Mouse (Mus musculus) embryonic facial prominence, embryonic 13.5 days (tissue): ENCODE measurements around the gene Parp3. TPM values are rescaled to one million over a fixed set of nuclear protein-coding genes. Genes with fewer than 3 reads are reported as not detected.

Experiments
- ATAC-seq: fragments of 200-750 bp; cut with Nextera tagmentation; 2 replicates; pipeline ENCODE4 v1.8.0; 2017; ENCODE audit warnings: low read depth; ENCODE audit not compliant: insufficient number of reproducible peaks, insufficient read depth, low FRiP score, low TSS enrichment
- H3K27ac ChIP-seq: fragments of 300-500 bp; sonication (generic); 2 replicates; pipeline ENCODE4 v1.5.1; 2015; ENCODE audit warnings: moderate library complexity, mild to moderate bottlenecking, inconsistent platforms
- H3K27me3 ChIP-seq: fragments of 300-500 bp; sonication (generic); 2 replicates; pipeline ENCODE4 v1.6.1; 2015; ENCODE audit warnings: mild to moderate bottlenecking, inconsistent platforms
- H3K36me3 ChIP-seq: fragments of 300-500 bp; sonication (generic); 2 replicates; pipeline ENCODE4 v1.6.1; 2015; ENCODE audit warnings: mild to moderate bottlenecking, inconsistent platforms
- H3K4me1 ChIP-seq: fragments of 300-500 bp; sonication (generic); 2 replicates; pipeline ENCODE4 v1.6.1; 2015; ENCODE audit warnings: inconsistent platforms
- H3K4me2 ChIP-seq: fragments of 300-500 bp; sonication (generic); 2 replicates; pipeline ENCODE4 v1.6.1; 2015; ENCODE audit warnings: moderate library complexity, mild to moderate bottlenecking, inconsistent platforms
- H3K4me3 ChIP-seq: fragments of 300-500 bp; sonication (generic); 2 replicates; pipeline ENCODE4 v1.5.1; 2015; ENCODE audit warnings: mild to moderate bottlenecking, inconsistent platforms
- H3K9ac ChIP-seq: fragments of 300-500 bp; sonication (generic); 2 replicates; pipeline ENCODE4 v1.6.1; 2015; ENCODE audit warnings: mild to moderate bottlenecking, inconsistent platforms
- H3K9me3 ChIP-seq: fragments of 300-500 bp; sonication (generic); 2 replicates; pipeline ENCODE4 v1.6.1; 2016; ENCODE audit warnings: inconsistent platforms
- WGBS: fragments of 180-500 bp; shearing (Covaris S2); methylation state at CpG from one replicate; pipeline ENCODE4 v1.1.7; 2015; ENCODE audit warnings: mixed read lengths; 5-methylcytosine and 5-hydroxymethylcytosine counted together
- polyA plus RNA-seq: library from polyadenylated mRNA; unstranded; fragments of >200 nt; fragmentation: Nextera tagmentation; extraction: Ambion mirVana; gene quantifications from 2 replicates; pipeline ENCODE4 v1.2.1, GENCODE M21; 2015

The Parp3 gene
- polyA plus RNA-seq, 1 experiment from 2014 or later, result 3.2 TPM

- no peak for ATAC-seq
- H3K9ac ChIP-seq, result peak overlapping the region; percentile 54; the same call in 1 of the 2 replicates
- peaks cover 52% of the 10 kb centered on the region for H3K4me1 ChIP-seq
- H3K27me3 ChIP-seq, result no peaks in the 10 kb centered on the region
- no peaks in the 10 kb centered on the region for H3K9me3 ChIP-seq
- H3K36me3 ChIP-seq, result no peaks in the 10 kb centered on the region
- peak overlapping the region; percentile 12; the same call in 1 of the 2 replicates for H3K4me3 ChIP-seq
- H3K4me2 ChIP-seq, result peak overlapping the region; percentile 50
- 0% methylated on average over 2 of the region's 2 CpGs for WGBS
- H3K27ac ChIP-seq, result peak overlapping the region; percentile 83
Observed at GRCm38 (mm10) chr9:106420608-106421007, 56.1 kb downstream of the Parp3 start.

Other genes with a start within 250 kb of the Parp3 start
- gene Alas1, start 228.3 kb downstream of the Parp3 start, polyA plus RNA-seq, result 97.7 and 108 TPM in 2 replicates
- 22.9 and 26.0 TPM in 2 replicates for gene Poc1a, start 195.9 kb downstream of the Parp3 start, polyA plus RNA-seq
- gene Dusp7, start 108.3 kb downstream of the Parp3 start, polyA plus RNA-seq, result 40.3 and 40.6 TPM in 2 replicates
- gene Rpl29, start 47.5 kb downstream of the Parp3 start, polyA plus RNA-seq, result 841 and 1,083 TPM in 2 replicates
- gene Acy1, start 38.6 kb downstream of the Parp3 start, polyA plus RNA-seq, result 51.8 and 55.0 TPM in 2 replicates
- gene Abhd14b, start 29.5 kb downstream of the Parp3 start, polyA plus RNA-seq, result 21.4 and 23.4 TPM in 2 replicates
- 74.4 and 75.2 TPM in 2 replicates for gene Abhd14a, start 29.3 kb downstream of the Parp3 start, polyA plus RNA-seq
- 128 and 133 TPM in 2 replicates for gene Pcbp4, start 23.7 kb downstream of the Parp3 start, polyA plus RNA-seq
- 0.53 TPM in 1 of 2 replicates, not detected in the other for gene Gpr62, start 11.0 kb downstream of the Parp3 start, polyA plus RNA-seq
- gene Rrp9, start 986 bp downstream of the Parp3 start, polyA plus RNA-seq, result 43.9 and 49.8 TPM in 2 replicates
- not detected in 2 replicates for gene Iqcf1, start 23.0 kb upstream of the Parp3 start, polyA plus RNA-seq
- not detected in 2 replicates for gene Iqcf5, start 37.6 kb upstream of the Parp3 start, polyA plus RNA-seq
- not detected in 2 replicates for gene Iqcf3, start 84.7 kb upstream of the Parp3 start, polyA plus RNA-seq
- not detected in 2 replicates for gene Iqcf4, start 94.0 kb upstream of the Parp3 start, polyA plus RNA-seq
- gene Iqcf6, start 149.6 kb upstream of the Parp3 start, polyA plus RNA-seq, result not detected in 2 replicates
- 0.13 TPM in 1 of 2 replicates, not detected in the other for gene Grm2, start 179.1 kb upstream of the Parp3 start, polyA plus RNA-seq
- 57.9 and 63.5 TPM in 2 replicates for gene Tex264, start 209.0 kb upstream of the Parp3 start, polyA plus RNA-seq